Mouse (Mus musculus) left cerebral cortex, adult 18-20 months (tissue): ENCODE results near the gene Gjd3. TPM values are rescaled to one million over a fixed set of nuclear protein-coding genes. Genes with fewer than 3 reads are reported as not detected.

Experiments used
- DNase-seq, 2 experiments: peaks; one replicate each; pipeline ENCODE4 v3.0.0; 2021 to 2022; ENCODE audit warnings: low spot score in 2 of 2, mixed read lengths in 1 of 2
- total RNA-seq, 2 experiments: library from RNA; stranded (reverse); gene quantifications; 2 replicates each; pipeline ENCODE4 v1.2.3; 2021

Gene Gjd3
- total RNA-seq, 2 experiments from 2014 or later: 1.8 to 2.0 TPM

GRCm38 (mm10) chr11:98949242-98949957 lies 33.4 kb downstream of the Gjd3 start:
- no peak for DNase-seq

DNA sequence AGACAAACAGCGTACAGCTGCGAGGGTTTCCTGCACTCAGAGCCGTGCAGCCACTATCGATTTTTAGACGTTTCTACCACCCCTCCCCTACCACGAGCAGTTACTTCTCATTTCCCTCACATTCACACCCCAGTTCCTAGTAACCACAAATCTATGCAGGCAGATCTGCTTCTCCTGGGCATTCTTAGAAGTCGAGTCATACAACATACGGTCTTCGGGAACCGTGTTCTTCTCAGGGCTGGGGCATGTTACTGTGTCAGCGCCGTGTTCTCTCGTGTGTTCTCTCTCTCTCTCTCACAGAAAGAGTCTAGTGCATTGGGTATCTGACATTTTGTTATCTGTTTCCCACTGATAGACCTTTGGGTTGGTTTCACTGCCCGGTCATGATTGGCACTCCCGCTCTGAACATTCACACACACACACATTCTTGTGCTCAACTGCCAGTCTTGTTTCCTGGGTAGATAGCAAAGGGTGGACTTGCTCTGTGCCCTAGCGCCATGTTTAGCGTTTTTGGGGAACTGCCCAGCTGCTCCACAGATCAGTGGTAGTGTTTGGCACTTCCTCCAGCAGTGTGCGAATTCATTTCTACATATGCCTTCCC lies 34.7 kb downstream of the Gjd3 start:
- no peak for DNase-seq

DNA sequence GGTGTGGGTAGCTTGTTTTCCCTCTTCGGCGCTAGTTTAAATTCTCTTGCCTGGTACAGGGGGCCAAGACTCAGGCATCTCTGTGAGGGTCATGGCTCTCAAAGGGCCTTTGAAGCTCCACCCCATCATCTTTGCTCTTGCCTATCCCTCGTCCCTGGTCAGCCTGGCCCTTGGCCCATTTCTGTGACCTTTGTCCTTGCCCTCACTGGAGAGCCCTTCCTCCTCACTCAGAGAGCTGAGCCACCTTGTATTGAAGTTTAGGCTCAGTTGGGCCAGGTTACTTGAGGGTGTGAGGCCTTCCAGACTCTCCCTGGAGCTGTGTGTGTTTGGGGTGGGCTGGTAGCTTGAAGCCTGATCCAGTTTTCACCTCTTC lies 37.2 kb downstream of the Gjd3 start:
- DNase-seq: no peak

- DNase-seq: no peak
Measured at GRCm38 (mm10) chr11:98944897-98945604, 37.8 kb downstream of the Gjd3 start.

- DNase-seq: no peak
Measured at GRCm38 (mm10) chr11:98943741-98944461, 38.9 kb downstream of the Gjd3 start.

DNA sequence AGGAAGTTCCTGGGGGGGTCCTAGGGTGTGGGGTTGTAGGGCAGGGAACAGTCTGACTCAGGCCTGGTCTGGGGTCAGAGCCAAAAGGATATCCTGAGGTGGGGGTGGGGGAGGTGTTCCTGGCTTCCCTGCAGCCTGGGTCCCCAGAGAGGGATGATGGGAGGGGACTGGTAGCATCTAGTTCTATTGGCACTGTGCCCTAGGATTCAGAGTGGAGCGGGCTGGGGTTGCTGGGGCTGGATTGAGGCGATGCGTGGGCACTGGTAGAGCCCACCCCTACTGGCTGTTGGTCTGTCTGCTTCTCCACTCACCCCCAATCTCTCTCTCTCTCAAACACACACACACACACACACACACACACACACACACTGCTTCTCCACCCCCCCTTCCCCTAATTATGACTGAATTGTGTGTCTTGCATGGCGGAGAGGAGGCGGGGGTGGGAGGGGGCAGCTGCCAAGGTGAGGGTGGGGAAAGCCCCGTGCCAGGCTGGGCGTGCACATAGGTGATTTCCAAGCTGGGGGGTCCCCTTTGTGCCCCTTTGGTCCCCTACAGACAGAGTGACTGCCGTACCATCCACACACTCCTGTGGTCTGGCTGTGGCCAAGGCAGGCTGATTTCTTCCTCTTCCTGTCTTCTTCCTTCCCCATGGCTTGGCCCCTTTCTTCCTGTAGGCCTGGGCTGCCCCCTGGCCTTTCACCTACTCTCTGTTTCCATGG lies 39.7 kb downstream of the Gjd3 start:
- no peak for DNase-seq

DNA sequence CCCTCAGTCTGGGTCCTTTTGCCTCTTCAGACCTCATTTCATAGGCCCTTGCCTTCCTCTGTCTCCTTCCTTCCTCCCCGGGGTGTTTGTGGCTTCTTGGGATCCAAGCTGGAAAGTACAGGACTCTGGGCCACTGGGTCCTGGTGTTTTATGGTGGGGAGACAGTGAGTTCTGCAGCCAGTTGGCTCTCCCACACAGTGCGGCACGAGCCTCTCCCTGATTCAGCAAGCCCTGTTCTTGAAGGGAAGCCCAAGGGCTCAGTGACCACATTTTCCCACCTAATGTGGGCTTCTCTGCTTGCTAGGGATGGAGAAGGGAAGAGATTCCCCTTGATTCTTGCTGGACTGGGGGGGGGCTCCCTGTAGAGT lies 40.3 kb downstream of the Gjd3 start:
- DNase-seq: no peak

- no peak for DNase-seq
Measured at GRCm38 (mm10) chr11:98941826-98942550, 40.8 kb downstream of the Gjd3 start.

GRCm38 (mm10) chr11:98941341-98941825 lies 41.4 kb downstream of the Gjd3 start:
- peak in 1 of 2 experiments; percentile 56 for DNase-seq

GRCm38 (mm10) chr11:98940776-98941175 lies 42.0 kb downstream of the Gjd3 start:
- DNase-seq: no peak

DNA sequence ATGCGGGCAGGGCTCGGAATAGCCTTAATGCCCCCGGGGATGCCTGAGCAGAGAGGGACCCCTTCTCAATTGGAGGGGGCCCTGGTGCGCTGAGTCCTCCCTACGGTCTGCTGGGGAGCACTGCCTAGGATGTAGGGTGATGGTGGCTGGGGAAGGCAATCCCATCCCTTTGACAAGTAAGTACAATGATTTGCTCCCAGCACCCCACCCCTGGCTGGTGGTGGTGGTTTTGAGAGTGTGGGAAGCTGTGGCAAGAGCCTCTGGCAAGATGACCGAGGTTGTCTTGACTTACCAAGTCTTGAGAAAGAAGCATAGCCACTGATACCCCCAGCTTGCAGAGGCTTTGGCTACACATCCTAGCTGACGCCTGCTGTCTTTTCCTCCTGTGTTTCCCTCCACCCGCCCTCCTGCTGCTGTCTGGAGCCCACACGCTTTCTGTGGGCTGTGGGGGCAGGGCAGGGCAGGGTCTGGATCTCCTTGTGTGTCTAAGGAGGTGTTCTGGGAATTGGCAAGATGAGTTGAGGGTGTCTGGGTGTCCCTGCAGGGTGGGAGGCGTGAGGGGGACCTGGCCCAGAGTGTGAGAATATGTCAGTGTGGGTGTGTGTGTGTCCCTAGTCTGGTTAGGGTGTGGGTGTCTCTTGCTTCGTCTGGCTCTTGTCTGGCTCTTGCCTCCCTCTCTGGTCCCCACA lies 42.7 kb downstream of the Gjd3 start:
- peak; percentile 58 to 82 for DNase-seq

- no peak for DNase-seq
Measured at GRCm38 (mm10) chr11:98939084-98939952, 43.5 kb downstream of the Gjd3 start.

- DNase-seq: no peak
Measured at GRCm38 (mm10) chr11:98938701-98939083, 44.1 kb downstream of the Gjd3 start.

DNA sequence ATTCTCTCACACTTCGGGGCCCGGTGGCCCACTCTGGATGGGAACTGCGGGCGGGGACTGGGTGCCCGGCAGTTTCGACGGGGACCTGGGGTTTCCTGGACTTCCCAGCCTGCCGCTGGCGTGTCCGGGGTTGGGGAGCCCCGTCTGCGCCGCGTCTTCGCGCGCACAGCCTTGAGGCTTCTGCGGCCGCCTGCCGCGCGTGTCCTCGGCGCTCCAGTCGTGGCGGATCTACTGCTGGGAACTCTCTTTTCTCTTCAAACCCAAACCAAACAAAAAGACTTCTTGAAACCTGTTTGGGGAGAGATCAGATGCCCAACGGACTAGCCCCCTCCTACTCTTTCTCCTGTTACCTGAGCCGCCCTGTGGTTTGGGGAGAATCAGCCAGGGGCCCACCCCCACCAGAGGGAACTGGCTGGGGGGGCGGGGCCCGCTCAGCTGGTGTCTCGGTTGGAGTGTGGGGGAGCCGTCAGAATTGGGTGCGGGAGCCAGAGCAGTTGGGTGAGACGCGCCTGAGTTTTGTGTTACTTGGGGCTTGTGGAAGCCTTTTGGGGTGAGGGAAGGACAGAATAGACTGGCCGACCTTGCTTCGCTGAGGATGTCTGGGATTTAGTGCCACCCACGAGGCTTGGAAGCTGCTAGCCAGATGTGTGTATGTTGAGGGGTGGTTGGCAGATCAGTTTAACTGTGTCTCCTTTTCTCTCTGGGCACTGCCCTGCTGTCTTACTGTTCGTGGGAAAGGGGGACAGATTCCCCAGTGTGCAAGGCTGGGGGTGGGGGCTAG lies 44.7 kb downstream of the Gjd3 start:
- peak in 1 of 2 experiments; percentile 53 for DNase-seq

- DNase-seq: no peak
Measured at GRCm38 (mm10) chr11:98937410-98937913, 45.4 kb downstream of the Gjd3 start.

GRCm38 (mm10) chr11:98936606-98937409 lies 46.0 kb downstream of the Gjd3 start:
- no peak for DNase-seq

DNA sequence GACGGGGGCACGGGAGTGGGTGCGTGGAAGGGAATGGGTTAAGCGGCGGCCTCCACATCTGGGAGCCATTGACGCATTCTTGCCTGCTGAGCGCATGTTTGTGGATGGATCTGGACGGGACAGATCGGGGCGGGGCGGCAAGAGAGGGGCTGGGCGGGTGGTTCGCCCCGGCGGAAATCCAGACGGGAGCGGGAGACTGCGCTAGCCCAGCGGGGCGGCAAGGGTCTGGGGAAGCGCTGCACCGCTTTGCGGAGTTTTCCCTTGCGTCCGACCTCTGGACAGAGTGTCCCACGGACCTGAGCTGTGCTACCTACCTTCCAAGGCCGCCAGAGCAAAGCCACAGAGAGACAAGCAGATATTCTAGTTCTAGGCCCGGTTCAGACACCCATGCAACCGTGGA lies 46.6 kb downstream of the Gjd3 start:
- DNase-seq: no peak
